ENCODE assay signal across 8 mouse cellular contexts in the genomic region with DNA sequence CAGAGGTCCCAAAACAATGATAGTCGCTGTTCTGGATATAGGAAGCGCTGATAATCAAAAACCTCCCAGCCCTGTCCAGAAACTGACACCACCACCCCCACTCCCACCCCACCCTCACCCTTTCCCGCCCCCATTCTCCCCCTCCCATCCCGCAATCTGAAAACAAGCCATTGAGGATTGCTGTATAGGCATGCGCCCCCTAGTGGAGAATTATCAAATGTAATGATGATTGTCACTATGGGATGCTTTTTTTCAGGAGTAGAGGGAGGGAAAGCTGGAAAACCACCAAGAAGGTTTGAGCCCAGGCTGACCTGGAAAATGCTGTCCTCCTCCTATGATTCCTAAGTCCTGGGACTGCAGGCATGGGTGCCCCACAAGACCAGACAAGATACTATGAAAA.
DNase-seq lines count a peak whose midpoint lies in the region; ATAC-seq and TF ChIP-seq lines count a peak whose summit lies in the region.

No protein-coding gene starts in this region.

- no peak for ATAC-seq in cerebellum, adult (ENCODE audit: insufficient number of reproducible peaks, low FRiP score, low TSS enrichment)

- no peak overlapping the region for H3K4me3 ChIP-seq in cerebellum, adult 2 months (replicated peaks; ENCODE audit: insufficient read depth, low read depth, low read length)
- no peak overlapping the region for H3K4me3 ChIP-seq in lung, adult 2 months (replicated peaks; ENCODE audit: extremely low read depth, low read depth, low read length)

- WGBS in cerebellum, adult 2 months = 23% methylated on average over 5 of the region's 5 CpGs
- 23% methylated on average over 5 of the region's 5 CpGs for WGBS in lung, adult 2 months

- peak in 1 of 2 experiments; percentile 15 for DNase-seq in cerebellum, adult 2 months
- DNase-seq in lung, adult 2 months = no peak
- no peak for DNase-seq in lung, postnatal 4 days
- peak; percentile 52 for DNase-seq in forelimb bud, embryonic 11.5 days (ENCODE audit: low read depth, low spot score)
- DNase-seq in retina, postnatal 1 day = peak; percentile 75
- no peak for DNase-seq in right cerebral cortex, postnatal 10 days (ENCODE audit: low spot score in 2 of 2)
- DNase-seq in urinary bladder, postnatal 25 days (ENCODE audit: low spot score) = no peak

- H3K27ac ChIP-seq in cerebellum, adult 2 months (ENCODE audit: insufficient read depth, low read length) = no peak overlapping the region

- no peaks in the 10 kb centered on the region for H3K4me1 ChIP-seq in cerebellum, adult 2 months (ENCODE audit: control insufficient read depth, insufficient read depth, low read length)
- H3K4me1 ChIP-seq in lung, adult 2 months (ENCODE audit: control insufficient read depth, insufficient read depth, low read length) = no peaks in the 10 kb centered on the region

- H3K27me3 ChIP-seq in cerebellum, adult 2 months (ENCODE audit: control insufficient read depth, insufficient read depth, low read length) = no peaks in the 10 kb centered on the region

- no peak for TF ChIP-seq POLR2A in cerebellum, adult 2 months (IDR thresholded peaks at IDR 0.05; ENCODE audit: borderline replicate concordance, insufficient read depth, low read length)
- no peak for TF ChIP-seq POLR2A in lung, adult 2 months (IDR thresholded peaks at IDR 0.05; ENCODE audit: borderline replicate concordance, extremely low read depth, low read depth, low read length)

- peak; percentile 36; the same call in 1 of the 2 replicates for TF ChIP-seq CTCF in cerebellum, adult 2 months (IDR thresholded peaks at IDR 0.05; ENCODE audit: borderline replicate concordance, insufficient read depth, low read depth, low read length)
- TF ChIP-seq CTCF in lung, adult 2 months (IDR thresholded peaks at IDR 0.05; ENCODE audit: insufficient read depth, low read length) = peak; percentile 9; the same call in 1 of the 2 replicates

Comparison
In these comparisons a context has a peak if more than half of its experiments do, and no peak if none do; other contexts are left out.
1. DNase-seq: peak in forelimb bud, embryonic 11.5 days (single experiment) and retina, postnatal 1 day (single experiment); none in lung, adult 2 months (single experiment), lung, postnatal 4 days (0 of 2), right cerebral cortex, postnatal 10 days (0 of 2) and urinary bladder, postnatal 25 days (single experiment).